Mouse (Mus musculus) lung, adult 2 months (tissue): ENCODE results near the gene Shisal1.

Experiments
- CTCF ChIP-seq: fragments of 200-500 bp; IDR thresholded peaks from 2 replicates; pipeline ENCODE4 v1.5.1; 2011; ENCODE audit warnings: mild to moderate bottlenecking, low read length, control low read depth; ENCODE audit not compliant: insufficient read depth
- POLR2A ChIP-seq: fragments of 200-500 bp; IDR thresholded peaks from 2 replicates; pipeline ENCODE4 v1.6.1; 2011; ENCODE audit warnings: low read depth, mild to moderate bottlenecking, control low read depth, low read length, borderline replicate concordance; ENCODE audit errors: extremely low read depth

GRCm38 (mm10) chr15:84453091-84453490 is 6.2 kb upstream of the Shisal1 start:
- TF ChIP-seq CTCF (no peak), POLR2A (no peak)
